Mouse (Mus musculus) midbrain, embryonic 11.5 days (tissue): ENCODE results near the gene Lactb. TPM values are rescaled to one million over a fixed set of nuclear protein-coding genes. Genes with fewer than 3 reads are reported as not detected.
A peak's percentile ranks its signal among the peaks of the same experiment; 100 is the strongest.

Source experiments
- ATAC-seq: fragments of 200-750 bp; cut with Nextera tagmentation; 2 replicates; pipeline ENCODE4 v1.8.0; 2017; ENCODE audit warnings: moderate TSS enrichment, moderate library complexity; ENCODE audit not compliant: low FRiP score
- DNase-seq: peaks from one replicate; pipeline ENCODE4 v3.0.0; 2015; ENCODE audit warnings: low spot score; ENCODE audit errors: missing footprints
- H3K27ac ChIP-seq: fragments of 300-500 bp; sonication (generic); 2 replicates; pipeline ENCODE4 v1.5.1; 2014; ENCODE audit warnings: low read depth, low read length
- H3K27me3 ChIP-seq: fragments of 300-500 bp; sonication (generic); 2 replicates; pipeline ENCODE4 v1.6.1; 2014; ENCODE audit warnings: mild to moderate bottlenecking, low read length, moderate library complexity, mixed read lengths; ENCODE audit not compliant: control insufficient read depth, insufficient read depth
- H3K36me3 ChIP-seq: fragments of 300-500 bp; sonication (generic); 2 replicates; pipeline ENCODE4 v1.6.1; 2014; ENCODE audit warnings: mild to moderate bottlenecking, low read length, moderate library complexity, mixed read lengths; ENCODE audit not compliant: control insufficient read depth, insufficient read depth
- H3K4me1 ChIP-seq: fragments of 300-500 bp; sonication (generic); 2 replicates; pipeline ENCODE4 v1.6.1; 2014; ENCODE audit warnings: low read length; ENCODE audit not compliant: control insufficient read depth, insufficient read depth
- H3K4me2 ChIP-seq: fragments of 300-500 bp; sonication (generic); 2 replicates; pipeline ENCODE4 v1.6.1; 2014; ENCODE audit warnings: mild to moderate bottlenecking, moderate library complexity
- H3K4me3 ChIP-seq: fragments of 300-500 bp; sonication (generic); 2 replicates; pipeline ENCODE4 v1.5.1; 2014; ENCODE audit warnings: low read depth, low read length
- H3K9ac ChIP-seq: fragments of 300-500 bp; sonication (generic); 2 replicates; pipeline ENCODE4 v1.6.1; 2014; ENCODE audit warnings: low read length
- H3K9me3 ChIP-seq: fragments of 300-500 bp; sonication (generic); 2 replicates; pipeline ENCODE4 v1.6.1; 2016; ENCODE audit warnings: low read length; ENCODE audit not compliant: control insufficient read depth
- WGBS: fragments of 180-500 bp; shearing (Covaris S2); extraction: QIAGEN DNeasy Blood & Tissue Kit; methylation state at CpG from one replicate; pipeline ENCODE4 v1.1.7; 2014; 5-methylcytosine and 5-hydroxymethylcytosine counted together
- polyA plus RNA-seq: library from polyadenylated mRNA; unstranded; fragments of >200 nt; fragmentation: Nextera tagmentation; extraction: Ambion mirVana; gene quantifications from 2 replicates; pipeline ENCODE4 v1.2.1, GENCODE M21; 2014

Gene Lactb
- polyA plus RNA-seq, 1 experiment from 2014 or later: 12.6 TPM

GRCm38 (mm10) chr9:66971116-66971515 is 4.2 kb downstream of the Lactb start:
- Histone ChIP-seq H3K9ac (no peak overlapping the region), H3K4me1 (peaks cover 2% of the 10 kb centered on the region; the same call in 1 of the 2 replicates), H3K36me3 (no peaks in the 10 kb centered on the region), H3K4me2 (no peak overlapping the region), H3K9me3 (no peaks in the 10 kb centered on the region), H3K27me3 (no peaks in the 10 kb centered on the region), H3K4me3 (no peak overlapping the region), H3K27ac (no peak overlapping the region)
- 87% methylated on average over 8 of the region's 8 CpGs for WGBS
- ATAC-seq: no peak
- peak; percentile 77 for DNase-seq

DNA sequence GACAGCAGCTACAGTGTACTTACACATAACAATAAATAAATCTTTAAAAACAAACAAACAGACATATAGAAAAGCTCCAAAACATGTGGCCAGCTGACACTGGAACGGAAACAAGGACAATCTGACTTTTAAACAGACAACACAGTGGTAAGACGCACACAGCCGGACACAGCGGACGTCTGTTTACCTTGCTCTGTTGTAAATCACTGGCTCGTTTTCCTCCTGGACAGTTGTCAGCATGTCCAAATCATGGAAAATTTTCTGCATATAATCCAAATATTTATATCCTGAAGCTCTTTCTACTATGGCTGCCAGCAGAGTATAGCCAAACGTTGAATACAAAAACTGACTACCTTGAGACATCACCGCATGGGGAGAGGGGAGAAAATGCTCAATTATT is 7.8 kb downstream of the Lactb start:
- H3K4me2 ChIP-seq: no peak overlapping the region
- DNase-seq (no peak), ATAC-seq (no peak)
- H3K9me3 ChIP-seq: no peaks in the 10 kb centered on the region
- no peaks in the 10 kb centered on the region for H3K4me1 ChIP-seq
- H3K27me3 ChIP-seq: no peaks in the 10 kb centered on the region
- no peaks in the 10 kb centered on the region for H3K36me3 ChIP-seq
- no peak overlapping the region for H3K9ac ChIP-seq
- WGBS: 93% methylated on average over 8 of the region's 8 CpGs
- H3K27ac ChIP-seq: no peak overlapping the region
- no peak overlapping the region for H3K4me3 ChIP-seq

DNA sequence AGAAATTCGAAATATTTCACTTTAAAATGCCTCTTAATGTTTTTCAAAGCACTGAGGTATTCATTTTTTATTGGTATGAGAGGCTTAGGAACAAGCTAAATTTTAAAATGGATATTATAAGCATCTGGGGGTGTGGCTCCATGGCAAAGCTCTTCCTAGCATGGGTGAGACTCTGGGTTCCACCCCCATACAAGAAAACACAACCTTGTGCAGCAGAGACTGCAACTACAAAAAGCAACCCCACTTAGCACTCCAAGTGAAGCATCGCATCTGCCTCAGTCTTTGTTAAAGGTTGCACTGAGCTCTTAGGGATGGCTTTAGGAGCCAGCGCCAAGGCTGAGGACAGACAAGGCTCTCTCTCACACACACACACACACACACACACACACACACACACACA is 13.8 kb downstream of the Lactb start:
- no peaks in the 10 kb centered on the region for H3K9me3 ChIP-seq
- DNase-seq (no peak), ATAC-seq (no peak)
- H3K27me3 ChIP-seq: no peaks in the 10 kb centered on the region
- no peak overlapping the region for H3K4me2 ChIP-seq
- no peaks in the 10 kb centered on the region for H3K4me1 ChIP-seq
- no peak overlapping the region for H3K4me3 ChIP-seq
- WGBS: 77% methylated on average over 3 of the region's 3 CpGs
- no peak overlapping the region for H3K9ac ChIP-seq
- H3K36me3 ChIP-seq: no peaks in the 10 kb centered on the region
- H3K27ac ChIP-seq: no peak overlapping the region

GRCm38 (mm10) chr9:66957451-66957850 is 17.8 kb downstream of the Lactb start:
- Histone ChIP-seq H3K9ac (no peak overlapping the region), H3K9me3 (no peaks in the 10 kb centered on the region), H3K36me3 (no peaks in the 10 kb centered on the region), H3K4me2 (no peak overlapping the region), H3K27me3 (no peaks in the 10 kb centered on the region), H3K4me3 (no peak overlapping the region), H3K27ac (no peak overlapping the region), H3K4me1 (no peaks in the 10 kb centered on the region)
- 80% methylated on average over 3 of the region's 3 CpGs for WGBS
- DNase-seq: no peak
- no peak for ATAC-seq

- H3K27ac ChIP-seq: no peak overlapping the region
- DNase-seq (no peak), ATAC-seq (no peak)
- H3K27me3 ChIP-seq: no peaks in the 10 kb centered on the region
- no peaks in the 10 kb centered on the region for H3K9me3 ChIP-seq
- no peak overlapping the region for H3K4me3 ChIP-seq
- H3K36me3 ChIP-seq: no peaks in the 10 kb centered on the region
- no peak overlapping the region for H3K9ac ChIP-seq
- H3K4me1 ChIP-seq: no peaks in the 10 kb centered on the region
- WGBS: 86% methylated on average over 2 of the region's 2 CpGs
- H3K4me2 ChIP-seq: no peak overlapping the region
Measured at GRCm38 (mm10) chr9:66952886-66953285, 22.4 kb downstream of the Lactb start.

GRCm38 (mm10) chr9:66952321-66952720 is 23.0 kb downstream of the Lactb start:
- Histone ChIP-seq H3K4me3 (no peak overlapping the region), H3K9me3 (no peaks in the 10 kb centered on the region), H3K27ac (no peak overlapping the region), H3K4me1 (no peaks in the 10 kb centered on the region), H3K27me3 (no peaks in the 10 kb centered on the region), H3K9ac (no peak overlapping the region), H3K36me3 (no peaks in the 10 kb centered on the region), H3K4me2 (no peak overlapping the region)
- no peak for DNase-seq
- 81% methylated on average over 8 of the region's 8 CpGs for WGBS
- no peak for ATAC-seq

DNA sequence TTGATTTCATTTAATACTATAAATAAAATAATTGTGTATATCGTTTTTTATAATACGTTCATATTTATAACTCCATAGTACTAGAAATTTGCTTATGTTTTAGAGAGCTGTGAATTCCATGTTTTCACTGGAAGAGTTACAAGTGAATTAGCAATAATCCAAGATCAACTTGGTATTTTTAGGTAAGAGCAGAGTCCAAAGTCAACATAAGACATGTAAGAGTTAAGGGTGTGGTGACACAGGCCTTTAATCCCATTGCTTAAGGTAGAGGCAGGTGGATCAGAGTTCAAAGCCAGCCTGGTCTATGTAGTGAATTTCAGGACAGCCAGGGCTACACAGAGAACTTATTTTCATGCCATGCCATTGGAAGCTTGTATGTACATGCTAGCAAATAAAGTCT is 26.7 kb downstream of the Lactb start:
- Histone ChIP-seq H3K27me3 (no peaks in the 10 kb centered on the region), H3K9ac (no peak overlapping the region), H3K4me2 (no peak overlapping the region), H3K4me1 (peaks cover 8% of the 10 kb centered on the region), H3K36me3 (no peaks in the 10 kb centered on the region), H3K27ac (no peak overlapping the region), H3K9me3 (no peaks in the 10 kb centered on the region), H3K4me3 (no peak overlapping the region)
- ATAC-seq (no peak), DNase-seq (no peak)
- WGBS: 93% methylated on average over 2 of the region's 2 CpGs

DNA sequence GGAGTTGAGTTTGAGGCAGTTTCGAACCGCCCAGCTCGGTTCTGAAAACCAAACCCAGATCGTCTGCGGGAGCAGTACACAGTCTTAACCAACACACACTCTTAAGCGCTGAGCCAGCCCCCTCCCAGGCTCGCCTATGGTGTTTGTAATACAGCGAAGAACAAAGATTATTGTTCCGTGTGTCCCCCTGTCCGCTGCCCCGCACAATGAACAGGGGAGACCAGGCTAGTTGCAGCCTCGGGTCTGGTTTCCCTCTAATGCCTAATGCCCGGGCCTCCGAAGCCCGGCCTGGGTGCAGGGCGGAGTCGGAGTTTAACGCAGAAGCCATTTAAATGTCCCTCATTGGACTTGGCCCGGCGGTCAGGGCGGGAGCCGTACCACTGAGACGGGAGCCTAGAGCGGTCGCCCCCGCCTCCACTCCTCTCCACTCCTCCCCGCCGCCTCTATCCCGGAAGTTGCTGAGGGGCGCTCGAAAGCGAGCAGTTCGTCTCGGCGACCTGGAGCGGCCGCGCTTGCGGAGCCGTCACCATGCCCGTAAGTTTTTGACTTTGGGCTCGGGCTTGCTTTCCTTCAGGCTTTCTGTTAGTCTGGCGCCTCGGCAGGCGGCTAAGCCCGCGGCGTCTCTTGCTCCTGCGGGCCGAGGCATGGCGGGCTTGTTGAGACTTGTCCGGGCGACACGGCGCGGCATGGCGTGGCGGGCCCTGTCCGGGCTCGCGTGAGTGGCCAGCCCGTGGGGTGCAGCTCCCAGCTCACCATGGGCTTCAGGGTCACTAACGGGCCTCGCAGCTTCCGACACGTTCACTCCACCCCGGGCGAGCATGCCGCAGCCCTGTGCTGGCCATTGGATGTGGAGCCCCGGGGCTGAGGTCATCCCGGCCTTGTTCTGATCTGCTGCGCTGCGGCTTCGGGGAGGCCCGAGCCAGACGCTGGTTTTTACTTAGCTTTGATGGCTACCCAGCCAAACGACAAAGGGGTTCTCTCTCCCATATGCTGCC is 29.3 kb downstream of the Lactb start, which contains the start of gene Rps27l:
Rps27l (plus strand) TSS at position 440 of the 995 bp plus-strand sequence.
- Histone ChIP-seq H3K27me3 (no peaks in the 10 kb centered on the region), H3K27ac (peak within 1 kb of the TSS; percentile 93), H3K36me3 (no peaks in the 10 kb centered on the region), H3K9me3 (no peaks in the 10 kb centered on the region), H3K9ac (peak within 1 kb of the TSS; percentile 89), H3K4me1 (peaks cover 8% of the 10 kb centered on the region), H3K4me2 (peak within 1 kb of the TSS; percentile 69), H3K4me3 (peak within 1 kb of the TSS; percentile 82)
- peak; percentile 99 for DNase-seq
- peak; percentile 98 for ATAC-seq
- under 1% methylated on average over 76 of the region's 77 CpGs for WGBS

GRCm38 (mm10) chr9:66945161-66945560 is 30.1 kb downstream of the Lactb start:
- H3K4me1 ChIP-seq: peaks cover 8% of the 10 kb centered on the region
- ATAC-seq (no peak), DNase-seq (peak; percentile 90)
- peak overlapping the region; percentile 69 for H3K4me2 ChIP-seq
- WGBS: 28% methylated on average over 4 of the region's 4 CpGs
- no peaks in the 10 kb centered on the region for H3K9me3 ChIP-seq
- peak overlapping the region; percentile 89 for H3K9ac ChIP-seq
- H3K27me3 ChIP-seq: no peaks in the 10 kb centered on the region
- H3K4me3 ChIP-seq: peak overlapping the region; percentile 82
- H3K27ac ChIP-seq: peak overlapping the region; percentile 93
- H3K36me3 ChIP-seq: no peaks in the 10 kb centered on the region
